Mouse (Mus musculus) midbrain, postnatal 0 days (tissue): ENCODE measurements around the gene Senp1. TPM values are rescaled to one million over a fixed set of nuclear protein-coding genes. Genes with fewer than 3 reads are reported as not detected.
A peak's percentile ranks its signal among the peaks of the same experiment; 100 is the strongest.

Experiments used
- ATAC-seq: fragments of 200-750 bp; cut with Nextera tagmentation; 2 replicates; pipeline ENCODE4 v1.8.0; 2017; ENCODE audit warnings: moderate number of reproducible peaks, mild to moderate bottlenecking, moderate TSS enrichment, moderate library complexity; ENCODE audit not compliant: low FRiP score
- DNase-seq: peaks from one replicate; pipeline ENCODE4 v3.0.0-alpha.2; 2015; ENCODE audit warnings: low spot score
- H3K27ac ChIP-seq: fragments of 300-500 bp; sonication (generic); 2 replicates; pipeline ENCODE4 v1.5.1; 2014; ENCODE audit warnings: low read depth, mild to moderate bottlenecking, low read length, mixed read lengths
- H3K27me3 ChIP-seq: fragments of 300-500 bp; sonication (generic); 2 replicates; pipeline ENCODE4 v1.6.1; 2014; ENCODE audit warnings: low read length, control low read depth, mixed read lengths; ENCODE audit not compliant: insufficient read depth
- H3K36me3 ChIP-seq: fragments of 300-500 bp; sonication (generic); 2 replicates; pipeline ENCODE4 v1.6.1; 2014; ENCODE audit warnings: low read length, control low read depth, mixed read lengths; ENCODE audit not compliant: insufficient read depth
- H3K4me1 ChIP-seq: fragments of 300-500 bp; sonication (generic); 2 replicates; pipeline ENCODE4 v1.6.1; 2014; ENCODE audit warnings: mild to moderate bottlenecking, control low read depth, antibody characterized with exemption, low read length, mixed read lengths; ENCODE audit not compliant: insufficient read depth
- H3K4me2 ChIP-seq: fragments of 300-500 bp; sonication (generic); 2 replicates; pipeline ENCODE4 v1.6.1; 2014; ENCODE audit warnings: low read depth, mild to moderate bottlenecking, low read length, mixed read lengths; ENCODE audit not compliant: poor library complexity, severe bottlenecking
- H3K4me3 ChIP-seq: fragments of 300-500 bp; sonication (generic); 2 replicates; pipeline ENCODE4 v1.5.1; 2014; ENCODE audit warnings: low read depth, mild to moderate bottlenecking, low read length, moderate library complexity
- H3K9ac ChIP-seq: fragments of 300-500 bp; sonication (generic); replicated peaks from 2 replicates; pipeline ENCODE4 v1.6.1; 2014; ENCODE audit warnings: mild to moderate bottlenecking, low read length, moderate library complexity, mixed read lengths; ENCODE audit not compliant: poor library complexity, severe bottlenecking
- H3K9me3 ChIP-seq: fragments of 300-500 bp; sonication (generic); 2 replicates; pipeline ENCODE4 v1.6.1; 2016; ENCODE audit warnings: low read length, control low read depth
- CTCF ChIP-seq: IDR thresholded peaks from 2 replicates; pipeline ENCODE4 v1.5.1; 2016; ENCODE audit warnings: antibody characterized with exemption, mild to moderate bottlenecking
- WGBS: fragments of 180-500 bp; shearing (Covaris S2); extraction: QIAGEN DNeasy Blood & Tissue Kit; methylation state at CpG from one replicate; pipeline ENCODE4 v1.1.7; 2014; 5-methylcytosine and 5-hydroxymethylcytosine counted together
- polyA plus RNA-seq: library from polyadenylated mRNA; unstranded; fragments of >200 nt; fragmentation: Nextera tagmentation; extraction: Ambion mirVana; gene quantifications from 2 replicates; pipeline ENCODE4 v1.2.1, GENCODE M21; 2015
- total RNA-seq: library from RNA; depleted of rRNA; stranded (reverse); fragments of >200 nt; gene quantifications from 2 replicates; pipeline ENCODE4 v1.2.3, GENCODE M21; 2014

Senp1 gene
- total and polyA plus RNA-seq, 2 experiments from 2014 or later: 12.1 to 18.2 TPM

GRCm38 (mm10) chr15:98134666-98135065 is 41.1 kb upstream of the Senp1 start:
- ATAC-seq (no peak), DNase-seq (peak; percentile 44)
- TF ChIP-seq CTCF: no peak
- Histone ChIP-seq H3K9ac (no peak overlapping the region), H3K36me3 (peaks cover 46% of the 10 kb centered on the region), H3K9me3 (no peaks in the 10 kb centered on the region), H3K4me2 (no peak overlapping the region), H3K4me3 (no peak overlapping the region), H3K27me3 (no peaks in the 10 kb centered on the region), H3K4me1 (no peaks in the 10 kb centered on the region), H3K27ac (peak overlapping the region; percentile 57)
- 72% methylated on average over 3 of the region's 3 CpGs for WGBS

GRCm38 (mm10) chr15:98134034-98134433 is 40.5 kb upstream of the Senp1 start:
- Histone ChIP-seq H3K4me3 (no peak overlapping the region), H3K36me3 (peaks cover 51% of the 10 kb centered on the region), H3K4me2 (no peak overlapping the region), H3K27ac (peak overlapping the region; percentile 57), H3K9ac (no peak overlapping the region), H3K9me3 (no peaks in the 10 kb centered on the region), H3K4me1 (no peaks in the 10 kb centered on the region), H3K27me3 (no peaks in the 10 kb centered on the region)
- ATAC-seq: peak; percentile 54; the same call in 1 of the 2 replicates
- TF ChIP-seq CTCF: no peak
- WGBS: 89% methylated on average over 4 of the region's 4 CpGs
- peak; percentile 66 for DNase-seq

GRCm38 (mm10) chr15:98133471-98133870 is 39.9 kb upstream of the Senp1 start:
- Histone ChIP-seq H3K4me1 (no peaks in the 10 kb centered on the region), H3K27me3 (no peaks in the 10 kb centered on the region), H3K4me3 (no peak overlapping the region), H3K27ac (no peak overlapping the region), H3K36me3 (peaks cover 53% of the 10 kb centered on the region), H3K9me3 (no peaks in the 10 kb centered on the region), H3K9ac (no peak overlapping the region), H3K4me2 (no peak overlapping the region)
- TF ChIP-seq CTCF: no peak
- DNase-seq: no peak
- no peak for ATAC-seq
- 81% methylated on average over 3 of the region's 3 CpGs for WGBS

GRCm38 (mm10) chr15:98131942-98132655 is 38.6 kb upstream of the Senp1 start:
- H3K4me1 ChIP-seq: no peaks in the 10 kb centered on the region
- H3K9ac ChIP-seq: no peak overlapping the region
- no peak for TF ChIP-seq CTCF
- no peak overlapping the region for H3K4me3 ChIP-seq
- ATAC-seq: no peak
- 87% methylated on average over 15 of the region's 15 CpGs for WGBS
- peaks cover 58% of the 10 kb centered on the region for H3K36me3 ChIP-seq
- H3K27me3 ChIP-seq: no peaks in the 10 kb centered on the region
- no peak for DNase-seq
- no peak overlapping the region for H3K27ac ChIP-seq
- no peak overlapping the region for H3K4me2 ChIP-seq
- H3K9me3 ChIP-seq: no peaks in the 10 kb centered on the region

GRCm38 (mm10) chr15:98131451-98131850 is 37.9 kb upstream of the Senp1 start:
- Histone ChIP-seq H3K27ac (no peak overlapping the region), H3K4me1 (no peaks in the 10 kb centered on the region), H3K27me3 (no peaks in the 10 kb centered on the region), H3K9me3 (no peaks in the 10 kb centered on the region), H3K9ac (no peak overlapping the region), H3K4me2 (no peak overlapping the region), H3K36me3 (peaks cover 61% of the 10 kb centered on the region), H3K4me3 (no peak overlapping the region)
- no peak for TF ChIP-seq CTCF
- WGBS: 93% methylated on average over 7 of the region's 7 CpGs
- no peak for DNase-seq
- no peak for ATAC-seq

- H3K9me3 ChIP-seq: no peaks in the 10 kb centered on the region
- peaks cover 61% of the 10 kb centered on the region for H3K36me3 ChIP-seq
- H3K4me3 ChIP-seq: no peak overlapping the region
- H3K9ac ChIP-seq: no peak overlapping the region
- no peak overlapping the region for H3K27ac ChIP-seq
- DNase-seq (no peak), ATAC-seq (no peak)
- no peak for TF ChIP-seq CTCF
- H3K4me1 ChIP-seq: no peaks in the 10 kb centered on the region
- H3K4me2 ChIP-seq: no peak overlapping the region
- H3K27me3 ChIP-seq: no peaks in the 10 kb centered on the region
- WGBS: 96% methylated on average over 4 of the region's 4 CpGs
Observed at GRCm38 (mm10) chr15:98131001-98131400, 37.5 kb upstream of the Senp1 start.
